Mouse (Mus musculus) megakaryocyte, embryonic 14.5 days (primary cell): ENCODE measurements around the gene Nbas.

Experiments used
- FLI1 ChIP-seq: IDR thresholded peaks from 2 replicates; pipeline ENCODE4 v1.6.1; 2012; ENCODE audit warnings: low read length, inconsistent platforms, mixed read lengths
- GATA1 ChIP-seq: IDR thresholded peaks from 3 replicates; pipeline ENCODE4 v1.6.1; 2012; ENCODE audit warnings: mixed read lengths, low read length, inconsistent platforms, borderline replicate concordance

GRCm38 (mm10) chr12:13462397-13462796, 193.5 kb downstream of the Nbas start:
- no peak for TF ChIP-seq GATA1
- no peak for TF ChIP-seq FLI1
